Mouse (Mus musculus): ENCODE measurements around the gene Ifit1.
"Not testable (repeated sequence)": the region's sequence is repeated elsewhere in the genome, so short reads cannot be mapped to it uniquely, and the experiment has no call there.

- not testable (repeated sequence) for TF ChIP-seq USF1 (IDR thresholded peaks at IDR 0.05; ENCODE audit: low read depth); CTCF (IDR thresholded peaks at IDR 0.05; ENCODE audit: control insufficient read depth, insufficient read depth, insufficient read length); MYOG (IDR thresholded peaks at IDR 0.05; ENCODE audit: control insufficient read depth, extremely low read depth, insufficient read length); MAX (IDR thresholded peaks at IDR 0.05); MYOD1 (IDR thresholded peaks at IDR 0.05; ENCODE audit: control insufficient read depth, insufficient read length, low read depth); CEBPB (IDR thresholded peaks at IDR 0.05; ENCODE audit: low read depth); FOSL1 (IDR thresholded peaks at IDR 0.05; ENCODE audit: insufficient read depth, low read length, poor library complexity, severe bottlenecking)
Observed at GRCm38 (mm10) chr19:34610118-34610517, 30.6 kb upstream of the Ifit1 start.
